Mouse (Mus musculus): Measurements from ENCODE around the gene Acad12.

DNA sequence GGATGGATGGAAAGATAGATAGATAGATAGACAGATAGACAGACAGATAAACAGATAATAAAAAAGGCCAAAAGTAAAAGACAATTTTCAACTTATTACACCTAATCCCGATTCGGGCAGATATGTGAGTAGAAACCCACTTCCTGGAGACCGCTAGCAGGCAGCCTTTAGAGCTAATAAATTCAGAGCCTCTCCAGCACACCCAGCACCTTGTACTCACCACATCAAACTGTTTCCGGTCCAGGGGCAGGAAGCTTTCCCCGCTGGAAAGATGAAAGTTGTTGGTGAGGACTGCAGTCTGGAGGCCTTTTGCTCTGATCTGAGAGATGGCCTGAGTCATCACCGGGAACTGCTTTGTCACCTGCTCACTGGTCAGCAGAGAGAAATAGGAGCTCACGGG is 30.4 kb upstream of the Acad12 start:
- TF ChIP-seq CTCF (IDR thresholded peaks at IDR 0.05; ENCODE audit: low read depth, low read length) (no peak), POLR2A (IDR thresholded peaks at IDR 0.05; ENCODE audit: extremely low read depth, insufficient read depth, low read length) (no peak)
